Mouse (Mus musculus) heart, adult 2 months (tissue): ENCODE measurements around the gene 1700042G07Rik.

Source experiments
- CTCF ChIP-seq: fragments of 200-600 bp; IDR thresholded peaks from 2 replicates; pipeline ENCODE4 v1.8.1; 2022; ENCODE audit warnings: antibody characterized with exemption, mild to moderate bottlenecking, moderate library complexity
- EP300 ChIP-seq: fragments of 200-500 bp; IDR thresholded peaks from 2 replicates; pipeline ENCODE4 v1.6.1; 2011; ENCODE audit warnings: low read depth, low read length, control low read depth; ENCODE audit not compliant: insufficient read depth

- TF ChIP-seq EP300, result peak; percentile 5; the same call in 1 of the 2 replicates
- TF ChIP-seq CTCF, result peak; percentile 57
Measured at GRCm38 (mm10) chr4:116123602-116124519, 49.3 kb upstream of the 1700042G07Rik start, which contains the start of the genes Rad54l and Pomgnt1.
